Mouse (Mus musculus): ENCODE measurements around the gene Sprr1a. TPM values are rescaled to one million over a fixed set of nuclear protein-coding genes. Genes with fewer than 3 reads are reported as not detected.

The Sprr1a gene
- polyA plus RNA-seq, 1 experiment from 2014 or later = not detected

GRCm38 (mm10) chr3:92470111-92470510 lies 15.6 kb downstream of the Sprr1a start:
- no peak for ATAC-seq (ENCODE audit: low read depth)
- H3K4me1 ChIP-seq (ENCODE audit: control insufficient read depth, insufficient read depth, low read length) = no peaks in the 10 kb centered on the region

GRCm38 (mm10) chr3:92467424-92467823 lies 18.3 kb downstream of the Sprr1a start:
- no peak for ATAC-seq (ENCODE audit: low read depth)
- Histone ChIP-seq H3K4me2 (ENCODE audit: low read depth, low read length) (no peak overlapping the region), H3K9ac (replicated peaks; ENCODE audit: low read depth, low read length) (no peak overlapping the region), H3K27me3 (ENCODE audit: control insufficient read depth, insufficient read depth, low read length) (no peaks in the 10 kb centered on the region), H3K27ac (ENCODE audit: low read depth, low read length) (no peak overlapping the region), H3K4me3 (ENCODE audit: low read depth, low read length) (no peak overlapping the region), H3K36me3 (ENCODE audit: control insufficient read depth, insufficient read depth, low read length) (no peaks in the 10 kb centered on the region), H3K9me3 (ENCODE audit: control insufficient read depth, low read length) (no peaks in the 10 kb centered on the region), H3K4me1 (ENCODE audit: control insufficient read depth, insufficient read depth, low read length) (no peaks in the 10 kb centered on the region)

More at GRCm38 (mm10) chr3:92470111-92470510, 15.6 kb downstream of the Sprr1a start:
- no peaks in the 10 kb centered on the region for H3K36me3 ChIP-seq (ENCODE audit: control insufficient read depth, insufficient read depth, low read length)
- WGBS = 84% methylated on average over 2 of the region's 2 CpGs
- no peaks in the 10 kb centered on the region for H3K27me3 ChIP-seq (ENCODE audit: control insufficient read depth, insufficient read depth, low read length)
- H3K9ac ChIP-seq (replicated peaks; ENCODE audit: low read depth, low read length) = no peak overlapping the region
- H3K27ac ChIP-seq (ENCODE audit: low read depth, low read length) = no peak overlapping the region
- no peak overlapping the region for H3K4me3 ChIP-seq (ENCODE audit: low read depth, low read length)
- no peaks in the 10 kb centered on the region for H3K9me3 ChIP-seq (ENCODE audit: control insufficient read depth, low read length)
- no peak overlapping the region for H3K4me2 ChIP-seq (ENCODE audit: low read depth, low read length)

- Histone ChIP-seq H3K4me1 (ENCODE audit: control insufficient read depth, insufficient read depth, low read length) (no peaks in the 10 kb centered on the region), H3K4me2 (ENCODE audit: low read depth, low read length) (no peak overlapping the region), H3K4me3 (ENCODE audit: low read depth, low read length) (no peak overlapping the region), H3K27me3 (ENCODE audit: control insufficient read depth, insufficient read depth, low read length) (no peaks in the 10 kb centered on the region), H3K9ac (replicated peaks; ENCODE audit: low read depth, low read length) (no peak overlapping the region), H3K36me3 (ENCODE audit: control insufficient read depth, insufficient read depth, low read length) (no peaks in the 10 kb centered on the region), H3K27ac (ENCODE audit: low read depth, low read length) (no peak overlapping the region), H3K9me3 (ENCODE audit: control insufficient read depth, low read length) (no peaks in the 10 kb centered on the region)
- 95% methylated on average over 1 of the region's 1 CpGs for WGBS
- no peak for ATAC-seq (ENCODE audit: low read depth)
Measured at GRCm38 (mm10) chr3:92466576-92466975, 19.1 kb downstream of the Sprr1a start.

GRCm38 (mm10) chr3:92458620-92459019 lies 27.1 kb downstream of the Sprr1a start, which contains the start of gene Sprr3:
Sprr3 (minus strand) TSS chr3:92458720.
- no peak for ATAC-seq (ENCODE audit: low read depth)
- Histone ChIP-seq H3K4me3 (ENCODE audit: low read depth, low read length) (no peak within 1 kb of the TSS), H3K9me3 (ENCODE audit: control insufficient read depth, low read length) (no peaks in the 10 kb centered on the region), H3K27ac (ENCODE audit: low read depth, low read length) (no peak within 1 kb of the TSS), H3K4me1 (ENCODE audit: control insufficient read depth, insufficient read depth, low read length) (no peaks in the 10 kb centered on the region), H3K27me3 (ENCODE audit: control insufficient read depth, insufficient read depth, low read length) (no peaks in the 10 kb centered on the region), H3K36me3 (ENCODE audit: control insufficient read depth, insufficient read depth, low read length) (no peaks in the 10 kb centered on the region), H3K4me2 (ENCODE audit: low read depth, low read length) (no peak within 1 kb of the TSS), H3K9ac (replicated peaks; ENCODE audit: low read depth, low read length) (no peak within 1 kb of the TSS)
- WGBS = 72% methylated on average over 2 of the region's 2 CpGs

GRCm38 (mm10) chr3:92455151-92455550 lies 30.5 kb downstream of the Sprr1a start:
- Histone ChIP-seq H3K27me3 (ENCODE audit: control insufficient read depth, insufficient read depth, low read length) (no peaks in the 10 kb centered on the region), H3K4me2 (ENCODE audit: low read depth, low read length) (no peak overlapping the region), H3K9me3 (ENCODE audit: control insufficient read depth, low read length) (no peaks in the 10 kb centered on the region), H3K4me3 (ENCODE audit: low read depth, low read length) (no peak overlapping the region), H3K9ac (replicated peaks; ENCODE audit: low read depth, low read length) (no peak overlapping the region), H3K4me1 (ENCODE audit: control insufficient read depth, insufficient read depth, low read length) (no peaks in the 10 kb centered on the region), H3K27ac (ENCODE audit: low read depth, low read length) (no peak overlapping the region), H3K36me3 (ENCODE audit: control insufficient read depth, insufficient read depth, low read length) (no peaks in the 10 kb centered on the region)
- 89% methylated on average over 5 of the region's 5 CpGs for WGBS
- ATAC-seq (ENCODE audit: low read depth) = no peak

- Histone ChIP-seq H3K27ac (ENCODE audit: low read depth, low read length) (no peak overlapping the region), H3K4me3 (ENCODE audit: low read depth, low read length) (no peak overlapping the region), H3K27me3 (ENCODE audit: control insufficient read depth, insufficient read depth, low read length) (no peaks in the 10 kb centered on the region), H3K4me2 (ENCODE audit: low read depth, low read length) (no peak overlapping the region), H3K36me3 (ENCODE audit: control insufficient read depth, insufficient read depth, low read length) (no peaks in the 10 kb centered on the region), H3K9me3 (ENCODE audit: control insufficient read depth, low read length) (no peaks in the 10 kb centered on the region), H3K4me1 (ENCODE audit: control insufficient read depth, insufficient read depth, low read length) (no peaks in the 10 kb centered on the region), H3K9ac (replicated peaks; ENCODE audit: low read depth, low read length) (no peak overlapping the region)
- 89% methylated on average over 3 of the region's 3 CpGs for WGBS
- ATAC-seq (ENCODE audit: low read depth) = no peak
Measured at GRCm38 (mm10) chr3:92440177-92440576, 45.5 kb downstream of the Sprr1a start.

- ATAC-seq (ENCODE audit: low read depth) = no peak
- H3K9me3 ChIP-seq (ENCODE audit: control insufficient read depth, low read length) = no peaks in the 10 kb centered on the region
- no peak within 1 kb of the TSS for H3K4me2 ChIP-seq (ENCODE audit: low read depth, low read length)
- H3K9ac ChIP-seq (replicated peaks; ENCODE audit: low read depth, low read length) = no peak within 1 kb of the TSS
- no peaks in the 10 kb centered on the region for H3K27me3 ChIP-seq (ENCODE audit: control insufficient read depth, insufficient read depth, low read length)
- no peak within 1 kb of the TSS for H3K27ac ChIP-seq (ENCODE audit: low read depth, low read length)
- H3K4me3 ChIP-seq (ENCODE audit: low read depth, low read length) = no peak within 1 kb of the TSS
- WGBS = 96% methylated on average over 3 of the region's 3 CpGs
- H3K36me3 ChIP-seq (ENCODE audit: control insufficient read depth, insufficient read depth, low read length) = no peaks in the 10 kb centered on the region
- H3K4me1 ChIP-seq (ENCODE audit: control insufficient read depth, insufficient read depth, low read length) = no peaks in the 10 kb centered on the region
Measured at GRCm38 (mm10) chr3:92438689-92439088, 47.0 kb downstream of the Sprr1a start, which contains the start of gene Sprr1b. Sprr1b (minus strand) TSS chr3:92438789.

Other genes with a start within 250 kb of the Sprr1a start
- gene Sprr2a3, start 200.5 kb downstream of the Sprr1a start, polyA plus RNA-seq (2014; fragmentation: Nextera tagmentation; extraction: Ambion mirVana) = not detected in 2 replicates
- not detected in 2 replicates for gene Sprr2b, start 169.3 kb downstream of the Sprr1a start, polyA plus RNA-seq (2014; fragmentation: Nextera tagmentation; extraction: Ambion mirVana)
- not detected in 2 replicates for gene Sprr2d, start 146.8 kb downstream of the Sprr1a start, polyA plus RNA-seq (2014; fragmentation: Nextera tagmentation; extraction: Ambion mirVana)
- gene Sprr2e, start 133.8 kb downstream of the Sprr1a start, polyA plus RNA-seq (2014; fragmentation: Nextera tagmentation; extraction: Ambion mirVana) = not detected in 2 replicates
- not detected in 2 replicates for gene Sprr2f, start 120.7 kb downstream of the Sprr1a start, polyA plus RNA-seq (2014; fragmentation: Nextera tagmentation; extraction: Ambion mirVana)
- not detected in 2 replicates for gene Sprr2h, start 100.2 kb downstream of the Sprr1a start, polyA plus RNA-seq (2014; fragmentation: Nextera tagmentation; extraction: Ambion mirVana)
- not detected in 2 replicates for gene Sprr2i, start 77.9 kb downstream of the Sprr1a start, polyA plus RNA-seq (2014; fragmentation: Nextera tagmentation; extraction: Ambion mirVana)
- gene Sprr2j-ps, start 67.8 kb downstream of the Sprr1a start, polyA plus RNA-seq (2014; fragmentation: Nextera tagmentation; extraction: Ambion mirVana) = not detected in 2 replicates
- gene Gm9774, start 56.5 kb downstream of the Sprr1a start, polyA plus RNA-seq (2014; fragmentation: Nextera tagmentation; extraction: Ambion mirVana) = 5.1 and 7.9 TPM in 2 replicates
- gene Sprr2k, start 53.3 kb downstream of the Sprr1a start, polyA plus RNA-seq (2014; fragmentation: Nextera tagmentation; extraction: Ambion mirVana) = not detected in 2 replicates
- not detected in 2 replicates for gene Sprr1b, start 47.1 kb downstream of the Sprr1a start, polyA plus RNA-seq (2014; fragmentation: Nextera tagmentation; extraction: Ambion mirVana)
- not detected in 2 replicates for gene Sprr3, start 27.2 kb downstream of the Sprr1a start, polyA plus RNA-seq (2014; fragmentation: Nextera tagmentation; extraction: Ambion mirVana)
- gene Sprr4, start 14.6 kb upstream of the Sprr1a start, polyA plus RNA-seq (2014; fragmentation: Nextera tagmentation; extraction: Ambion mirVana) = not detected in 2 replicates
- gene 2310046K23Rik, start 48.6 kb upstream of the Sprr1a start, polyA plus RNA-seq (2014; fragmentation: Nextera tagmentation; extraction: Ambion mirVana) = not detected in 2 replicates
- not detected in 2 replicates for gene Ivl, start 87.8 kb upstream of the Sprr1a start, polyA plus RNA-seq (2014; fragmentation: Nextera tagmentation; extraction: Ambion mirVana)
- gene Smcp, start 103.1 kb upstream of the Sprr1a start, polyA plus RNA-seq (2014; fragmentation: Nextera tagmentation; extraction: Ambion mirVana) = not detected in 2 replicates
- gene 2210017I01Rik, start 121.6 kb upstream of the Sprr1a start, polyA plus RNA-seq (2014; fragmentation: Nextera tagmentation; extraction: Ambion mirVana) = not detected in 2 replicates
- gene Lce6a, start 135.8 kb upstream of the Sprr1a start, polyA plus RNA-seq (2014; fragmentation: Nextera tagmentation; extraction: Ambion mirVana) = not detected in 2 replicates
- not detected in 2 replicates for gene Lce1a1, start 162.4 kb upstream of the Sprr1a start, polyA plus RNA-seq (2014; fragmentation: Nextera tagmentation; extraction: Ambion mirVana)
- not detected in 2 replicates for gene Lce1b, start 171.0 kb upstream of the Sprr1a start, polyA plus RNA-seq (2014; fragmentation: Nextera tagmentation; extraction: Ambion mirVana)
- gene Lce1a2, start 184.4 kb upstream of the Sprr1a start, polyA plus RNA-seq (2014; fragmentation: Nextera tagmentation; extraction: Ambion mirVana) = not detected in 2 replicates
- not detected in 2 replicates for gene Lce1c, start 193.4 kb upstream of the Sprr1a start, polyA plus RNA-seq (2014; fragmentation: Nextera tagmentation; extraction: Ambion mirVana)
- not detected in 2 replicates for gene Lce1d, start 201.3 kb upstream of the Sprr1a start, polyA plus RNA-seq (2014; fragmentation: Nextera tagmentation; extraction: Ambion mirVana)
- not detected in 2 replicates for gene Lce1e, start 223.2 kb upstream of the Sprr1a start, polyA plus RNA-seq (2014; fragmentation: Nextera tagmentation; extraction: Ambion mirVana)
- gene Lce1f, start 234.5 kb upstream of the Sprr1a start, polyA plus RNA-seq (2014; fragmentation: Nextera tagmentation; extraction: Ambion mirVana) = not detected in 2 replicates

Measured in neural tube, embryonic 14.5 days (tissue).